Mouse (Mus musculus) left cerebral cortex, adult 9 months (tissue): ENCODE results near the gene Angptl2.

ENCODE experiments used
- DNase-seq, 2 experiments: peaks; one replicate each; pipeline ENCODE4 v3.0.0; 2022; ENCODE audit warnings: low spot score in 2 of 2

Angptl2 gene

DNA sequence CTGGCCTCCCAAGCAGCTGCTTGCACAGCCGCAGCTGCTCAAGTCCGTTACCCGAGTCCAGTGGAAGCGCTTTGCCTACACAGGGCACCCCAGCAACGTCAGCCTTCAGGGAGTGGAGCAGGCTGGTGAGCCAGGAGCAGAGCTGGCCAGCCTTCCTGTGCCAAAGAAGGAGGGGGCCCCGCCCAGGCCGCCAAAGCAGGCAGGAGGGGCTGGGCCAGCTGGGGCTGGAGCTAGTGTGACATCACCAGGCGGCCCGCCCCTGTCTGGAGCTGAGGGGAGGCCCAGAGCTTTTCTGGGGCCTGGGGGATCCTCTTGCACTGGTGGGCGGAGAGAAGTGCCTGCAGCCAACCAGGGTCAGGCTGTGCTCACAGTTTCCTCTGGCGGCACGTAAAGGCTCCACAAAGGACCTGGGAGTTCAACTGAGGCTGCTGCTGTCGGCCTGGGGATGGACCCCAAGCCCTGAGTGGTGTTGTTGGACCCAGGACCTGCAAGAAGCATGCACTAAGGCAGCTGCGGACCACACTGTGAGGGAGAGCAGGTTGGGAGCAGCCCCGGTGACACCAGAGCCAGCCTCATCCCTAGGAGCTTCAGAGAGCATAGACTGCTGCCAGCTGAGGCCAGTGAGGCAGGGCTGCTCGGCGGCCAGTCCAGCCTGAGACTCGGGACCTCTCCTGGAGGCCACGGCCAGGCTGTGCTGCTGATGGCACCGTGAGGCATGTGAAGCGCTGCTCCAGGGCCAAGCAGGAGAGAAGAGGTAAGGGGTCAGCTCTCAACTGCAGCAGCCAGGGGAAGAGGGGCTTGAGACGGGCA is at the start of gene Angptl2:
Gene Angptl2 (plus strand): TSS at position 370 of the 810 bp plus-strand sequence.
- DNase-seq: peak; percentile 57 to 76

DNA sequence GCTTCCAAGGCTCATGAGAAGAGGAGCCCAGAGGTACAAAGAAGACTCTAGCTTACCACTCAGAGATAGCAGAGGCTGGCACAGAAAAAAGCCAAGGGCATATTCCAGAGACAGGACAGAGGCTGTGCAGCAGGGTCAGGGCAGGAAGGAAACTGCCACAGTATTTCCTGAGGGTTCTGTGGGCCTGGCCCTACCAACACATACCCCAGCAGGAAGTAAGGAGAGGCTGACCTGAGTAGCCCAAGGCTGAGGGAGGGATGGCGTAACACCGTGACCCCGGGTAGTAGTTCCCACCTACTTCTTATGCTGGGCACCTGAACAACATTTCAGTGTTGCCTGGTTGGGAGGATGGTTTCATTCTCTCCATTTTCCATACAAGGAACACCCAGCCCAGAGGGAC is 48.8 kb upstream of the Angptl2 start:
- no peak for DNase-seq

DNA sequence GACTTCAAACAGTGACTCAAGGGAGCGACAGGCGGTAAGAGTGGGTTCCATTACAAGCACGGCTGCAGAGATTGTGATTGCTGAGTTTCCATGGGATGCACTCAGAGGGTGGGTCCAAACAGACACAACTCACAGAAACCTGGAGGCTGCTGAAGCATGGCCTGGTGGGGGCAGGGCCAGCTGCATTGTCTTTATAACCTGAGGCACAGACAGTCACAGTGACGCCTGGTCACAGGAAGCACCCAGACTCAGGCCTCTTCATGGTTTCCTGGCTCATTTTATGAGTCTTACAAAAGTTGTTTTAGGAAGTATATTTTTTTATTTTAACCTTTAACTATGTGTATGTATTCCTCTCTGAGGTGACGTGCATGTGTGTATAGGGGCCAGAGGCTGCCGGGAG is 46.4 kb upstream of the Angptl2 start:
- no peak for DNase-seq

DNA sequence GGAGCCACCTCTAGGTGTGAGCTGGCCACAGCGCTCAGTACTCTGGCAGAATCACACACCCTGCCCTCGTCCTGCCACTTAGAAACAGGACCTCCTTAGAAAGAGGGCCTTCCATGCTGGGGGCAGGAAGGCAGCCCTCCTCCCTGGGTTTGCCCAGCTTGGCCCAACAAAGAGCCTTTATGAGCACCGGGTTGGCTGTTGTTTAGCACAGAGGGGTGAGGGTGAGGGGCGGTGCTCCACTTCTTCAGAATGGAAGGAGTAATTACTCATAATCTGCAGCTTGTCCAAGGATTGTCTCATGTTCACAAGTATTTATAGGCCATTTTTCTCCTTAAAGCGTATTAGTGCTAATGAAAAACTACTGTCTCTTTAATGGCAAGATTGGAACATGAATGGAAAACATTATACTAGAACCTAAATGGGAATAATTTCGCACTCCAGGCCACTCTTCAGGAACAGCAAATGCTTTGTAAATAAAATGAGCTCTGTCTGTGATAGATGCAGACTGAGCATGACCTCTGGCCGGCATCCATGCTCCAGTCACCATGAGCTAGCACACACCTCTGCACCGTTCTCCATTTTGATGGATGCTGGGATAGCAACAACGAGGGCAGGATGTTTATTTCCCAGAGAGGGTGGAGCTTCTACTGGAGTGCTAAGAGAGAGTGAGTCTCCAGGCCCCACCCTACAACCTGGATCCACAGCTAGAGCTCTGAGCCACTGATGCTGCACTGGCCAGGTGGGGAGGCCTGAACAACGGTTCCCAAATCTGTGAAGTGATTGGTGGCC is 44.9 kb upstream of the Angptl2 start:
- DNase-seq: no peak

DNA sequence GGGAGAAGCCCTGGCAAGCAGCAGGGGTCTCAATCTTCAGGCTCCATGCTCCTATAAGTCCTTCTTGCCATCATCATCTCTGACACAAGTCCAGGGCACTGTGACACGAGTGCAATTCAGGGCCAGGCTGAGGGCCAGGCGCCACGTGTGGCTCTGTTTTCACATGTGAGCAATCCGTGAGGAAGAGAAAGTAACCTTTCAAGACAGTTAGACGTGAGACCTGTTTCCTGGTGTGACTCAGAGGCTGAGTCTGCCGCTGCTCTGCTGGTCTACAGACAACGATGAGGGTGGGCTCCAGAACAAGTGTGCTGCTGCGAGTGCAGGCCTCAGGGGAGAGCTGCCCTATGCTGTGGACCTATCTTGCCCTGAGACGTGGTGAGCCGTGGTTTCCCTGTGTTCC is 42.7 kb upstream of the Angptl2 start:
- no peak for DNase-seq

DNA sequence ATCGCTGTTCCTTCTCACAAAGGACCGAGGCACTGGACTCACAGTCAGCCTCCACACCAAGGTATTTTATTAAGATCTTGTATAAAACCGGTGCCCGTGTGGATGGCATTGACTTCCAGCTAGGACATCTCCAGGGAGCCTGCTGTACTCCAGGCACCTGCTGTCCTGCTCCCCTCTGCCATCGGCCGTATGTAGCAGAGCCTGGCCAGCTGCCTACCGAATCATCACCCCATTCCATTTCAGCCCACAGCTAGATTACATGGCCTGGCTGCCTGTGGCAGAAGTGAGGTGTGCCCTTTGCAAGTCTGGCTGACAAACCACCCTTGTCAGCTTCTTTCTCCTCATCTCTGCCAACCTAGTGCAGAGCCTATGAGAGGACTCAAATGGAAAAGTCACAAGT is 42.2 kb upstream of the Angptl2 start:
- DNase-seq: no peak

DNA sequence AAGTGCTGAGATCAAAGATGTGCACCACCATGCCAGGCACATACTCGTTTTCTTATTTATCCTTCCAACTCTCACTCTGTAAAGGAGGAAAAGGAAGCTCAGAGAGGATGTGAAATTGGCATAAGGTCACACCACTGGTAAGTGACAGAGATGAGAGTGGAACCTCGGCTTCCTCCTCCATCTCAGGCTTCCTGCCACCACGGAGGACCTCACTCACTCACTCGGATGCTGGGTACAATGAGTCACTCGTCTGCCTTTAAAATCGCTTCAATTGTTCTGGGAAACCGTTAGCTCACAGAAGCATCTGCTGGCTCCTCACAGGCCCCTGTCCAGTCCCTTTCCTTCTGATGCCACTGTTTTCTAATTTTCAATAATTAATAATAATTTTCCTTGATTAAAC is 39.4 kb upstream of the Angptl2 start:
- peak in 1 of 2 experiments; percentile 46 for DNase-seq

DNA sequence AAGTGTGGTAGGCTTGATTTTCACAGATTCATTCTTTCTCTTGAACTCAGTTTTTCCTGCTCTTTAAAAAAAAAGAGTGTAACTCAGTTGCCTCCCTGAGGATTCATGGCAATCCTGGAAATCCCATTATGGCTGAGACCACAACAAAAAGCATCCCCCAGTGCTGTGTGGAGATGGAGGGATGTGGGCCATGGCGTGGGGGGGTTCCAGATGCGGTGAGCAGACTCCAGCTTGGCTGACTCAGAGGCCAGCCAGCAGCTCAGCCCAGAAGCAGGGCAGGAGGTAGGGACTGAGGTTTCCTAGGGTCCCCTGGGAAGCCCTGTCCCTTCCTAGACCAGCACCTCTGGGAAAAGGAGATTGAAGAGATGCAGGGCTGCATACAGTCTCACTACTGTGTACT is 38.9 kb upstream of the Angptl2 start:
- DNase-seq: no peak

DNA sequence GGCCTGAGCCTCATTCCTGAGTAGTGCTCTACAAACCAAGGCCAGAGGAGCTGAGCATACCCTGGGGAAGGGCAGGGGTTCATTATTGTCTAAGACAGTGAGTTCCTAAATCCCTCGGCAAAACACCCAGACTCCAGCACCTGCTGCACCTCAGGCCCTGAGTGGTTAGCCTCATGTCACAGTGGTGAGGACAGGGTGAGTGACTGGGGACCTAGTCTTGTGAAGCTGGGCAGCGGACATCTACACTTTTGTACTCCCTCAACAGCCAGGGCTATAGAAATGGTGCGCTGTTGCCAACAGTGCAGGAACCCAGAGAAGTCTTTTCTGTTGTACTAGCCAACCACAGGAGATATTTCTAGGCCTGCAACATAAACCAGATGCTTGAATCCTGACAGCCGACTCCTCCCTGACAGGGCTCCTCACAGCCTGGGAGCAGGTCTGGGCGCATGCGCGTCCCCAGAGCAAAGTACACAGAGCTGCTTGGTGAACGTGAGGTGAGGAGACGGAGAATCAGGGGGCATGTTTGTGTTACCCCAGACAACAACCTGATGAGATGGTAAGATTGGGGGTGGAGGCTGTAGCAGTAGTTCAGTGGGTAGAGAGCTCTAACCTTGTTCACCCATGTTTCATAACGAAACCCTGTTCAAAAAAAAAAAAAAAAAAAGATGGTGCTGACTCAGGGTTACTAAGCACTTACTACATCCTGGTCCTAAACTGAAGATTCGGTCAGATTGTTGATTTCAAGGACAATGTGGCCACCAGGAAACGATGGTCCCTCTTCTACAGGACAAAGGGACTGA is 38.2 kb upstream of the Angptl2 start:
- no peak for DNase-seq

DNA sequence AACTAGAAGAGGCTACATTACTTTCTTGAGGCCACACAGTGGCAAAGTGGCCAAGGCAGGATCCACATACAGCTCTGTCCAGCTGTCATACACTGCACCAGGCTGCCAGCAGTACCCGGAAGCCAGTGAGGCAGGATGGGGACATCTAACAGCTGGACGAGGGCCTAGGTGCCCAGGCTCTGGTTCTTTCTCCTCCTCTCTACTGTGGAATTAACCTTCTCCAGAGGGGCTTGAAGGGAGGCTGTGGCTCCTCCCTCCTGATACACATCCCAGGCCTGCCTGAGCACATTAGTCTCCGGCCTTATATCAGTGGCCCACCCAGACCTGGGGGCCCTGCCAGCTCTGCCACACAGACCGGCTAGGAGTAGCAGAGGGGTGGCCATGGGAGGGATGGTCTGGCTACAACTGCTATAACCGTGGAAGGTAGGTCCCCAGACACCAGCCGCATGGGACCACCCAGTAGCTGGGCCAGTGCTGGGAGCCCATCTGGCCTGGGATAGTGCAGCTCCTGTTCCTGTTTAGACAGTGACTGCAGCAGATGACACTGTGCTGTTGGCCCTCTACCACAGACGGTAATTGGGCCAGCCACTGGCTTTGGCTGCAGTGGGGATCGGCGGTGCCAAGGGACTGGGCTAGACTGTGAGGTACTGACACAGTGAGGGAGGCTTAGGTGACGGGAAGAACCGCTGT is 37.5 kb upstream of the Angptl2 start:
- DNase-seq: peak in 1 of 2 experiments; percentile 36

DNA sequence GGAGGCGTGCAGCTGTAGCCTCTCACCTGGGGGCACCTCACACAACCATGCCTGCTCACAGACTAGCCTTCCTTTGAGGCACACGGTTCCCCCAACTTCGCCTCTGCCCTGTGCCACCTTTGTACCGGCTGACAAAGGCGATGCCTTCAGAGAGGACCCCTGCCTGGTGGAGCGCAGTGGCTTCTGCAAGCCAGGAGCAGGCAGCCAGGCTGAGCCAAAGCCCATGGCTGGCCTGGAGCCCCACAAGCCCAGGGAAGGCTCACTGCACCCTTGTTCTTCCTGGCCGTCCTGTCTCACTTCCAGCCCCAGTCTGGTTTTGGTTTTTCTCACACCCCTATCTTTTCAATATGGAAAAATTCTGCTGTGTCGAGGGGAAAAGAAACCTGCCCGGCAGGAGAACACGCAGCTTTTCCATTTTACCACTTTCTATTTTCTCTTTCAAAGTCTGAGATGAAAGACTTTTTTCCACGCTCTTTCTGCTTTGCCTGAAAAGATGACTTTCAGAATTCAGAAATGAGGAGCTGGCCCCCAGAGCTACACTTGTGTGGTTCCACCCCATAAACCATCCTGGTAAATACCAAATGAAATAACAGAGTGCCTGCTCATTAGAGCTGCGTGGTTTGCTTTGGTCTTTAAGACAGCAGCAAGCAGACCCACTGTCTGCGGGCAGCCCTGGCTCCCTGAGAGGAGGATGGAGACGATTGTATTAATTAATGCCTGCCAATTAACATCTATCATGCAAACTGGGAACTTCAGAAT is 36.5 kb upstream of the Angptl2 start:
- DNase-seq: no peak

DNA sequence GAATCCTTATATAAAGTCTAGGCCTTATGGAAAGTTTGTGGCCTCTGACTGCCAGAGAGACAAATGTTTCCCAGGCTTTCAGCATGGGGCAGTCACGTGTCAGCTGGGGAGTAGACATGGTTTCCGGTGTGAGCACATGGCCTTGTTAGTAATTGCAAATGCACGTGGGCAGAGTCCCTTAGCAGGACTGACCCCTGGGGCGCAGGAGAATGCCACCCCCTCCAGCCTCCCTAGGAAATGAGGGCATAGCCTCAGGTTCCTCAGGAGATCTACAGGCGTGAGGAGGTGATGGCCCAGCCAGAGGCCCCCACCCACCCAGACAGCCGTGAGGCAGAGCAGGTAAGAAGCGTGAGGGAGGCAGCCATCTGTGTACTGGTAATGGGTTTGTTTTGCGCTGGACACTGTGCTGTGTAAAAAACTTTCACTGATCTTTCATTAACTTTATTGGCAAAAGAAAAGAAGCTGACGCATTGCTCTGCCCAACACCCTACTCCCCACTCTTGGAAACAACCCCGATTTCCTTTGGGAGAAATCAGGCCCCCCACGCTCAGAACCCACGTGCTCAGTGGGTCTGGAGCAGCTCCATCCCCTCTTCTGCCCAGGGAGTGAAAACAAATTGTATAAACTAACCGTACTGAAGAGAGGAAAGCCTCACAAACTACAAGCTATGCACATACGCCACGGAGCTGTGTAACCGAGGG is 35.8 kb upstream of the Angptl2 start:
- peak in 1 of 2 experiments; percentile 56 for DNase-seq

DNA sequence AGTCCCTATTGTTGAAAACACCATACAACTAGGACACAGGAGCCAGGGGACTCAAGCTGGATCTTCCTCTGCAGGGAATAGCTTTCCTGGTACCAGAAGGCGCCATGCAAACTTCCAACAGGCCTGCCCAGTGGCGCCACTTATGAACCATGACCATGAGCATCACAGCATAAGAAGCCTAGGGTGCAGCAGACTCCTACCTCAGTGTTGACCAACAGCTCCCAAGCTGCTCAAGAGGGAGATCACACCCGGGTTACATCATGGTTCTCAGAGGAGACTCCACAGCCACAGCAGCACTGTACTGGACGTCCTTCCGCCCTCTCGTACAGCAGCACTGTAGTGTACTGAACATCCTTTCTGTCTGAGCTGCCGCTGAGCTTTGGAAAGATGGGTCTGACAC is 32.5 kb upstream of the Angptl2 start:
- no peak for DNase-seq

DNA sequence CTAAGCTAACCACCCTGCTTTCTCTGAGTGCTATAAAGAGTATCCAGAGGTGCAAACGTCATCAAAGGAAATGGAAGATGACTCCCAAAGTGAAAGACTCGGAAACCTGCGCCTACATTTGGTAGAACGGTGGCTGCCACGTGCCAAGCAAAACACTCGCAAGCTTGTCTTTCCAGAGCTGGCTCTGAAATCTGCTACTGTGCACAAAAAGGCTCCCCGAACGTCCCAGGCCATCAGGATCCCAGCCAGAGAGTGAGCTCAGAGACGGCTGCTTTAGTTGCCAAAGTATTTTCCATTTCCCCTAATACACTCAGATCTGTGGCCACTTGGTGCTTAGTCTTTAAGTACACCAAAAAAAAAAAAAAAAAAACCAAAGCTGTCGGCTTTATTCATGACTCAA is 31.2 kb upstream of the Angptl2 start:
- DNase-seq: peak in 1 of 2 experiments; percentile 43

DNA sequence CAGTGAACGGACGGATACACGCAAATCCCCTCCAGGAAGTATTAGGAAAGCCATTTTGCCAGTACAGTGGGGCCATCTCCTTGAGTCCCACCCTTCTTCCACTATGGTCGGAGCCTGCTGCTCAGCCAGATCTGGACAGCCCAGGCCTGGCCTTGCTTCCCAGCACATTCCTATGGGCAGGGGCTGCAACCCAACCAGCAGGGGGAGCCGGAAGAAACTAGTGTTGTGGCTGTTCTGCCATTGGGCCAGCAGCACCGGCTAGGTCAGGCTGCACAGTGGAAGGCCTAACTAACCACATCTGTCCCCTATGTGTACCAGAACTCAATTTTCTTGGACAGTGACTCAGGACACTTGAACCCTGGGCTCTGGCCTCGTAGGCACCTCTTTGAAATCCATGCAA is 30.6 kb upstream of the Angptl2 start:
- DNase-seq: no peak

DNA sequence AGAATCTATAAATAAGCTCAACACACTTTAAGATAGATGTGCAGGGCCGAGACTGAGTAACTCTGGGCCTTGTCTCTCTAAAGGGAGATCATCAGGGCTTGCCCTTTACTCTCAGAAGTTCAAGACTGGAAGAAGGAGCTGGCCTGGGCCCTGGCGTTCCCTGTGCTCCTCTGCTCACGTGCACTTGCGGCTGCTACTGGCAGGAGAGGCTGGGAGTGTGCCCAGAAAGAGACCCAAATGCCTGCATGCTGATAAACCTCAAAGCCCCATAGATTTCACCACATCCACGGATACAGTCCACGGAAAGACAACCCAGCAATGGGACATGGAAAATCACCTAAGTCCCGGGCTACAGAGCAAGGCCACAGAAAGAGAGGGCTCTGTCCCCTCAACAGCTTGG is 29.4 kb upstream of the Angptl2 start:
- DNase-seq: no peak

DNA sequence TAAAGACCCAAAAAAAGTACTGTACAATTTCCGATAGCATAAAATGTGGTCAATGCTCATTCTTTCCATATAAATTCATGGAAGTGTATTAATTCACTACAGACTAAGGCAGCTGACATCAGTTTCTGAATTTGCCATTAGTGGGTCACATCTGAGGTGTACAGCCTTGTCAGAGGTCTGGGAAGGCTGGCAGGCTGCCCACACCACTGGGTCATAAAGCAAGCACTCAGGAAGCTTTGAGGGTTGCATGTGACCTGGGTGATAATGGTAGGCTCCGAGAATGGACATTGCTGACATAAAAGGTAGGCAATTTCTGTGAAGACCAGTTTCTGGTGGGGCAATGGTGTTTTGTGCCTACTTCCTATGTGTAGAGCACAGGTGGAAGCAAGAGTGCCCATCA is 28.0 kb upstream of the Angptl2 start:
- DNase-seq: no peak

DNA sequence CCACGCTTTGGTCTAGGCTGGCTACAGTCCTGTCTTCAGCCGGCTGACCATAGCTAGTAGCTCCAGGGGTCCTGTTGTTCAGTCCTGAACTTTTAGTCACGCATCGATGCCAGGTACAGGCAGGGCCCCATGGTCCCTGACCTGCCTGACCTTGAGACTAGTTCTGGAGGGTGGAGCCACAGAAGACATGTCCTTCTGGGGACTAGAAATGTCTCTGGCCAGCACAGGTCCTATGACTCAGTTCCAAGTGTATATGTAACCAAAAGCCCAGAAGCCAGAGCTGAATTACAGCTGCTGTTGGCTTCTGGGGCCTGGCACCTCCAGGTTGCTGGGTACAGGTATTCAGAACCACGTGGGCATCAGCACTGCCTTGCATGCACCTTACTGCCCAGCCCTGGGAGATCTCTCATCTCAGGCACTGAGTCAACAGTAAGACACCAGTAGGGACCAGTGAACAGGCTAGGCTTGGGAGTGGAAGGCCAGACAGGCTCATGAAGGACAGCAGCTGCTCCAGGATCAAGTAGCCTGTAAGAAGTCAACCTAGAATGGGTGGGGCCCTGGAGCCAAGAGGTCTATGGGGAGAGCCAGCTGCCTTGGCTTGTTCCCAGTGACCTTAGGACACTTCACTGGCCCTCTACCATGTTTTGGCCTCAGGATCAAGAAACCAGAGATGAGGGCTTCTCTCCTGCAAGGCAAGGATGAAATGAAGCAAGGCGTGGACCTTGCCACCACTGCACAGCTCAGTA is 26.8 kb upstream of the Angptl2 start:
- DNase-seq: no peak

DNA sequence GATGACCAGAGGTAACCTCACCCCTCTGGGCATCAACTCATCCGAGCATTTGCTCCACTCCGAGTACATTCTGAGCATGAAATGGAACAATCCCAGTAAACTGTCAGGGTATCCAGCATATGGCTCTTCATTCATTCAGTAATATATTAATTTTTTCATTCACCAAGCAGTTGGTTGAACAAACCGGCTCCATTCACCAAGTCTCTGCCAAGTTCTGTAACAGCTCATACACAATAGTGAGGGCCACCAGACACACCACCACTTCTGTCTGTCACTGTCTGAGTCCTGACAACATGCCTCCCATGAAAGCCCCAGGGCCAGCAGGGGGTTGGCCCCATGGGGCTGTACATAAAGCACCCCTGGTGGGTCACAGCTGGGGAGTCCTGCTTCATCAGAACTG is 25.9 kb upstream of the Angptl2 start:
- DNase-seq: no peak
